Mouse (Mus musculus): ENCODE measurements around the gene Aspscr1. TPM values are rescaled to one million over a fixed set of nuclear protein-coding genes. Genes with fewer than 3 reads are reported as not detected.

Gene Aspscr1
- 105 and 113 TPM in 2 replicates for polyA plus RNA-seq (2015; fragmentation: Nextera tagmentation; extraction: Ambion mirVana)

- peak within 1 kb of the TSS; percentile 81 for H3K4me3 ChIP-seq (replicated peaks)
- H3K9ac ChIP-seq, result peak within 1 kb of the TSS; percentile 49
- no peaks in the 10 kb centered on the region for H3K27me3 ChIP-seq (replicated peaks)
- peaks cover 9% of the 10 kb centered on the region; the same call in 1 of the 2 replicates for H3K4me1 ChIP-seq
- ATAC-seq (ENCODE audit: insufficient read depth, low FRiP score, low read depth), result peak; percentile 97
- peak within 1 kb of the TSS; percentile 82 for H3K4me2 ChIP-seq
- WGBS, result 1% methylated on average over 83 of the region's 83 CpGs
- peak within 1 kb of the TSS; percentile 90 for H3K27ac ChIP-seq
- no peaks in the 10 kb centered on the region for H3K9me3 ChIP-seq
- peaks cover 8% of the 10 kb centered on the region; the same call in 1 of the 2 replicates for H3K36me3 ChIP-seq
These were observed at the start of gene Aspscr1 for GRCm38 (mm10) chr11:120672687-120673593. Gene Aspscr1, plus strand, starts transcription at chr11:120672973.

- peak overlapping the region; percentile 88 for H3K27ac ChIP-seq
- no peaks in the 10 kb centered on the region for H3K27me3 ChIP-seq (replicated peaks)
- peak overlapping the region; percentile 87 for H3K9ac ChIP-seq
- H3K4me2 ChIP-seq, result peak overlapping the region; percentile 96
- WGBS, result 11% methylated on average over 30 of the region's 30 CpGs
- no peaks in the 10 kb centered on the region for H3K9me3 ChIP-seq
- H3K4me3 ChIP-seq (replicated peaks), result peak overlapping the region; percentile 82
- peak; percentile 76 for ATAC-seq (ENCODE audit: insufficient read depth, low FRiP score, low read depth)
- peaks cover 27% of the 10 kb centered on the region for H3K36me3 ChIP-seq
- H3K4me1 ChIP-seq, result peaks cover 18% of the 10 kb centered on the region
These were observed 48.7 kb upstream of the Aspscr1 start for GRCm38 (mm10) chr11:120623961-120624679.

DNA sequence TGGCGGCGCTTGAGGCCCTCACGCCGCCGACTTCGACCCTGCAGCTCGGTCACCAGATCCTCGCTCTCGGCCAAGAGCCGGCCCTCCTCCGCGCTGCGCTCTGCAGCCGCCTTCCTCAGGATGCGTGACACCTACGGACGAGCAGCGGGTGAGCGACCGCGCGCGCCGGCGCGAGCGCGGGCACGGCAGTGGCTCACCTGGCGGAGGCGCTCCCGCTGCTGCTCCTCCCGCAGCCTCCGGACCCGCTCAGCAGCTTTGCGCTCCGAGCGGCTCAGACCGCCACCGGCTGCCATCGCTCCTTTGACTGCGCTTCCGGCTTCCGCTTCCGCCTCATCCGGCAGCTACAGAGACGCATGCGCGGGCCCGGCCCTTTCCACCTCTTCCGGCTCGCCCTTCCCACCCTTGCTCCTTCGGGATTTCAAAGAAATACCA lies 48.1 kb upstream of the Aspscr1 start:
- H3K9me3 ChIP-seq, result no peaks in the 10 kb centered on the region
- peak overlapping the region; percentile 87 for H3K9ac ChIP-seq
- H3K36me3 ChIP-seq, result peaks cover 27% of the 10 kb centered on the region
- ATAC-seq (ENCODE audit: insufficient read depth, low FRiP score, low read depth), result peak; percentile 75
- WGBS, result under 1% methylated on average over 53 of the region's 53 CpGs
- no peaks in the 10 kb centered on the region for H3K27me3 ChIP-seq (replicated peaks)
- H3K4me3 ChIP-seq (replicated peaks), result peak overlapping the region; percentile 82
- peak overlapping the region; percentile 96 for H3K4me2 ChIP-seq
- peaks cover 21% of the 10 kb centered on the region for H3K4me1 ChIP-seq
- H3K27ac ChIP-seq, result peak overlapping the region; percentile 88

DNA sequence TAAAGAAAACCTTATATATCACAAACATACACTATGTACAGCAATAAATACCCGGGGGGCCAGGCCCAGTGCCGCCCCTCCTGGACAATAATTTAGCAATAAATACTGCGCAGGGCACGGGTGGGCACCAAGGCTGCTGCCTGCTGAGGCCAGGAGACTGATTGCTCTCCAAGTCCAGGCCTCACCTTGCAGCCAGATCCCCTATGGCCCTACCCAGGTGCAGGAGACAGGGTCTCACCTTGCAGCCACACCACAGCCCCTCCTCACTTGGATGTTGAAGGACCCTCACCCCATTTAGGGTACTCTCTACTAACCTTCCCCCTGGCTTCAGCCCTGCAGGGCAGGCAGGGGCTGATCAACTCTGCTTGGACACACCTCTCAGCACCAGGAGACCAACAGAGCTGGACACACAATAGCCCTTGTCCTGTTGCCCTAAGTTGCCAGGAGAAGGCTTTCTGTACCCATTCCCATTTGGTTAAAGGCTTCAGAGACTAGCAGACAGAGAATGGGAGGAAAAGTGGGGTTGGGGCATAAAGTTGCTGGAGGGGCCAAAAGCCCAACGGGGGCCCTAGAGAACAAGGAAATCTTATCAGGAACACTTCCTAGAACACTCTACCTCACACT lies 47.5 kb upstream of the Aspscr1 start, which contains the start of gene Sirt7:
TSS of gene Sirt7 (minus strand) at position 89 of the 624 bp plus-strand sequence.
- Histone ChIP-seq H3K27ac (peak within 1 kb of the TSS; percentile 88), H3K27me3 (replicated peaks) (no peaks in the 10 kb centered on the region), H3K9ac (peak within 1 kb of the TSS; percentile 87), H3K4me1 (peaks cover 27% of the 10 kb centered on the region), H3K4me2 (peak within 1 kb of the TSS; percentile 96), H3K4me3 (replicated peaks) (peak within 1 kb of the TSS; percentile 82), H3K9me3 (no peaks in the 10 kb centered on the region), H3K36me3 (peaks cover 22% of the 10 kb centered on the region)
- WGBS, result 14% methylated on average over 5 of the region's 5 CpGs
- peak; percentile 4; the same call in 1 of the 2 replicates for ATAC-seq (ENCODE audit: insufficient read depth, low FRiP score, low read depth)

GRCm38 (mm10) chr11:120626785-120627467 lies 45.8 kb upstream of the Aspscr1 start:
- no peak overlapping the region; the same call in 1 of the 2 replicates for H3K27ac ChIP-seq
- H3K36me3 ChIP-seq, result peaks cover 13% of the 10 kb centered on the region
- H3K9ac ChIP-seq, result no peak overlapping the region
- H3K9me3 ChIP-seq, result no peaks in the 10 kb centered on the region
- no peak for ATAC-seq (ENCODE audit: insufficient read depth, low FRiP score, low read depth)
- no peak overlapping the region for H3K4me3 ChIP-seq (replicated peaks)
- H3K4me1 ChIP-seq, result peaks cover 40% of the 10 kb centered on the region
- WGBS, result 87% methylated on average over 11 of the region's 11 CpGs
- no peak overlapping the region for H3K4me2 ChIP-seq
- no peaks in the 10 kb centered on the region for H3K27me3 ChIP-seq (replicated peaks)

GRCm38 (mm10) chr11:120627468-120628300 lies 45.1 kb upstream of the Aspscr1 start:
- WGBS, result 75% methylated on average over 22 of the region's 22 CpGs
- Histone ChIP-seq H3K27me3 (replicated peaks) (no peaks in the 10 kb centered on the region), H3K9me3 (no peaks in the 10 kb centered on the region), H3K27ac (no peak overlapping the region), H3K4me2 (no peak overlapping the region), H3K4me3 (replicated peaks) (no peak overlapping the region), H3K4me1 (peaks cover 45% of the 10 kb centered on the region), H3K36me3 (peaks cover 13% of the 10 kb centered on the region), H3K9ac (no peak overlapping the region)
- ATAC-seq (ENCODE audit: insufficient read depth, low FRiP score, low read depth), result no peak

DNA sequence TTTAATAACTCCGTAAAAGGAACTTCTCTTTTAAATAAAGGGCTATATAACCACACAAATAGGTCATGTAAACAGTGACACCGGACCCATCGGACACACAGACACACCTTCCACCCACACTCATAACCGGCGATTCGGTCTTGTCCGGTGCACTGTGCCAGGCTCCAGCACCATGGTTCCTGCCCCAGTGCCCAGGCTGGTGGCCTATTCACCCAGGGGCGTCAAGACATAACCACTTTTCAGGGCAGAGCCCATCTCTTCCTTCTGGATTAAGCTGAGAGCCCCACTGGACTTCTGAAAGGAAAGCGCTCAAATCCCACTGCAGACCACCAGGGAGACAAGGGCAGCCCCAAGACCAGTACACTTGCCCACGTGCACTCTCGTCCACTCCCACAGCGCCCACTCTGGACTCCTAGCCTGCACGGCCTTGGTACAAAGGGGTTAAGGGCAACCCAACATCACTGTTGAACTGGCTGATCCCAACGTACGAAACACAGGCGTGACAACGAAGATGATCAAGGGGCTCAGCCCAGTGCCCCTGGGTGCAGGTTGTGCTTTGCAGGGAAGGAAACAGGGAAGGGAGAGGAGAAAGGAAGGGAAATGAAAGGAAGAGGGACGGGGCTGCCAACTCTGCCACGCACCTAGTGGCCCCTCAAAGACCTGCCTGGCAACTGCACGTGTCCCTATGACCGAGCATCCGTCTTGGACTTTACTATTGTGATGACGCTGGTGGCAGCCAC lies 44.0 kb upstream of the Aspscr1 start:
- Histone ChIP-seq H3K27ac (no peak overlapping the region), H3K4me1 (peaks cover 45% of the 10 kb centered on the region), H3K27me3 (replicated peaks) (no peaks in the 10 kb centered on the region), H3K4me3 (replicated peaks) (peak overlapping the region; percentile 25; the same call in 1 of the 2 replicates), H3K4me2 (peak overlapping the region; percentile 86; the same call in 1 of the 2 replicates), H3K9ac (no peak overlapping the region), H3K36me3 (peaks cover 13% of the 10 kb centered on the region), H3K9me3 (no peaks in the 10 kb centered on the region)
- WGBS, result 90% methylated on average over 23 of the region's 23 CpGs
- no peak for ATAC-seq (ENCODE audit: insufficient read depth, low FRiP score, low read depth)

- no peak for ATAC-seq (ENCODE audit: insufficient read depth, low FRiP score, low read depth)
- H3K9ac ChIP-seq, result no peak overlapping the region
- WGBS, result 64% methylated on average over 23 of the region's 23 CpGs
- H3K27me3 ChIP-seq (replicated peaks), result no peaks in the 10 kb centered on the region
- peak overlapping the region; percentile 95 for H3K27ac ChIP-seq
- H3K4me3 ChIP-seq (replicated peaks), result peak overlapping the region; percentile 25; the same call in 1 of the 2 replicates
- H3K9me3 ChIP-seq, result no peaks in the 10 kb centered on the region
- H3K4me2 ChIP-seq, result peak overlapping the region; percentile 86
- H3K36me3 ChIP-seq, result peaks cover 13% of the 10 kb centered on the region
- peaks cover 43% of the 10 kb centered on the region for H3K4me1 ChIP-seq
These were observed 43.4 kb upstream of the Aspscr1 start for GRCm38 (mm10) chr11:120629341-120629730.

GRCm38 (mm10) chr11:120629911-120630310 lies 42.9 kb upstream of the Aspscr1 start:
- H3K27me3 ChIP-seq (replicated peaks), result no peaks in the 10 kb centered on the region
- H3K27ac ChIP-seq, result peak overlapping the region; percentile 95
- peaks cover 13% of the 10 kb centered on the region for H3K36me3 ChIP-seq
- ATAC-seq (ENCODE audit: insufficient read depth, low FRiP score, low read depth), result peak; percentile 33; the same call in 1 of the 2 replicates
- H3K4me1 ChIP-seq, result peaks cover 43% of the 10 kb centered on the region
- no peaks in the 10 kb centered on the region for H3K9me3 ChIP-seq
- peak overlapping the region; percentile 86 for H3K4me2 ChIP-seq
- peak overlapping the region; percentile 7; the same call in 1 of the 2 replicates for H3K9ac ChIP-seq
- 47% methylated on average over 7 of the region's 7 CpGs for WGBS
- H3K4me3 ChIP-seq (replicated peaks), result peak overlapping the region; percentile 25

GRCm38 (mm10) chr11:120630401-120630871 lies 42.3 kb upstream of the Aspscr1 start:
- peak overlapping the region; percentile 25 for H3K4me3 ChIP-seq (replicated peaks)
- WGBS, result 49% methylated on average over 5 of the region's 5 CpGs
- peak overlapping the region; percentile 7; the same call in 1 of the 2 replicates for H3K9ac ChIP-seq
- no peak for ATAC-seq (ENCODE audit: insufficient read depth, low FRiP score, low read depth)
- H3K27ac ChIP-seq, result peak overlapping the region; percentile 95
- peaks cover 13% of the 10 kb centered on the region for H3K36me3 ChIP-seq
- peak overlapping the region; percentile 86 for H3K4me2 ChIP-seq
- H3K4me1 ChIP-seq, result peaks cover 39% of the 10 kb centered on the region
- H3K9me3 ChIP-seq, result no peaks in the 10 kb centered on the region
- H3K27me3 ChIP-seq (replicated peaks), result no peaks in the 10 kb centered on the region

Measured in stomach, embryonic 15.5 days (tissue).